Mouse (Mus musculus): ENCODE measurements at regions not wholly inside any gene's neighbourhood (a gene's known extent, or its start where the extent isn't known, plus 50 kb on each side); places are given as distances from the start of the nearest gene placed in this dataset.
A peak's percentile ranks its signal among the peaks of the same experiment; 100 is the strongest.

DNA sequence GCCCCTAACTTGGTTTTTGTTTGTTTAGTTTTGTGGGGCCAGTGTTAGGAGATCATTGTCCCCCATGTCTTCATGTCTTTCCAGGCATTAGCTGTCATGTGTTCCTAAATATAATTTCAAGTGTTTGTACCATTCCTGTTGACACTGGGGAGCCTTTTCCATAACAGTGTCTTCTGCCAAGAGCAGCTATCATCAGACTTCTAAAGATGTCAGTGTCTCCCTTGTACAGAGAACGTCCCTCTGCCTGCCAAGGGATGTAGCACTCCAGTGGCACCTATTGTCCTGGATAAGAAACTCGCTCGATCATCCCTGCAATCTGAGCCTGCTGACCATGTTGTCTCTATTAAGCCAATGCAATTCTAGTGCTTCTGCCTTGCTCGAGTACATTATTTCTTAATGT is 64.6 kb upstream of the Lhfpl2 start:
- H3K36me3 ChIP-seq (ENCODE audit: control insufficient read depth, insufficient read depth, low read length): no peaks in the 10 kb centered on the region
- peaks cover 26 to 33% of the 10 kb centered on the region in 2 experiments for H3K4me1 ChIP-seq (ENCODE audit: control insufficient read depth in 2 of 2, insufficient read depth in 2 of 2, low read length in 2 of 2)
- no peaks in the 10 kb centered on the region for H3K9me3 ChIP-seq (ENCODE audit: control insufficient read depth, low read length)
- WGBS: 33% methylated on average over 4 of the region's 4 CpGs
- H3K9ac ChIP-seq (ENCODE audit: low read length): no peak overlapping the region
- no peak overlapping the region for H3K4me2 ChIP-seq (ENCODE audit: low read length)
- no peak for ATAC-seq (ENCODE audit: insufficient number of reproducible peaks, insufficient read depth, low FRiP score, low read depth)
- no peaks in the 10 kb centered on the region for H3K27me3 ChIP-seq (ENCODE audit: control insufficient read depth, insufficient read depth, low read length)
- peak overlapping the region in 1 of 2 experiments; percentile 35; a peak in 2 of 4 replicates for H3K27ac ChIP-seq (replicated peaks in 1 of 2; ENCODE audit: control insufficient read depth in 1 of 2, insufficient read depth in 1 of 2, low read depth in 2 of 2, low read length in 2 of 2)
- H3K4me3 ChIP-seq (ENCODE audit: control insufficient read depth in 1 of 2, insufficient read depth in 1 of 2, low read depth in 1 of 2, low read length in 2 of 2): no peak overlapping the region

DNA sequence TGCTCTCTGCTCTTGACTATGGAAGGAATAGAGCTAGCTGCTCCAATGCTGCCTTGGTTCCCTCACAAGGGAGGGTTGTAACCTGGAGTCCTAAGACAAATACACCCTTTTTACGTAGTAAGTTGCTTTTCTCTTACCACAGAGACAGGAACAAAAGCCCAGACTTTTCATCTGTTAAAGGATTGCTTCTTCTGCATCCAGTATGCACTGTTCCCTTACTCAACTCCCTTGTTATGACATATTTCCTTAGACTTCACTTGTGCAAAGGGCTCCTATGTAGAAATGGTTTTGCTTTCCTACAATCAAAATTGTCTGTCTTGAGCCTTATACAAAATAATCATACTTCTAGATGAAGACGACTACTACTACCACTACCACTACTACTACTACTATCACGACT is 62.2 kb upstream of the Lhfpl2 start:
- Histone ChIP-seq H3K4me1 (ENCODE audit: control insufficient read depth in 2 of 2, insufficient read depth in 2 of 2, low read length in 2 of 2) (peaks cover 12 to 16% of the 10 kb centered on the region in 2 experiments), H3K9ac (ENCODE audit: low read length) (no peak overlapping the region), H3K27me3 (ENCODE audit: control insufficient read depth, insufficient read depth, low read length) (no peaks in the 10 kb centered on the region), H3K27ac (replicated peaks in 1 of 2; ENCODE audit: control insufficient read depth in 1 of 2, insufficient read depth in 1 of 2, low read depth in 2 of 2, low read length in 2 of 2) (no peak overlapping the region), H3K9me3 (ENCODE audit: control insufficient read depth, low read length) (no peaks in the 10 kb centered on the region), H3K4me2 (ENCODE audit: low read length) (no peak overlapping the region), H3K4me3 (ENCODE audit: control insufficient read depth in 1 of 2, insufficient read depth in 1 of 2, low read depth in 1 of 2, low read length in 2 of 2) (no peak overlapping the region), H3K36me3 (ENCODE audit: control insufficient read depth, insufficient read depth, low read length) (no peaks in the 10 kb centered on the region)
- no peak for ATAC-seq (ENCODE audit: insufficient number of reproducible peaks, insufficient read depth, low FRiP score, low read depth)
- 90% methylated on average over 3 of the region's 3 CpGs for WGBS

DNA sequence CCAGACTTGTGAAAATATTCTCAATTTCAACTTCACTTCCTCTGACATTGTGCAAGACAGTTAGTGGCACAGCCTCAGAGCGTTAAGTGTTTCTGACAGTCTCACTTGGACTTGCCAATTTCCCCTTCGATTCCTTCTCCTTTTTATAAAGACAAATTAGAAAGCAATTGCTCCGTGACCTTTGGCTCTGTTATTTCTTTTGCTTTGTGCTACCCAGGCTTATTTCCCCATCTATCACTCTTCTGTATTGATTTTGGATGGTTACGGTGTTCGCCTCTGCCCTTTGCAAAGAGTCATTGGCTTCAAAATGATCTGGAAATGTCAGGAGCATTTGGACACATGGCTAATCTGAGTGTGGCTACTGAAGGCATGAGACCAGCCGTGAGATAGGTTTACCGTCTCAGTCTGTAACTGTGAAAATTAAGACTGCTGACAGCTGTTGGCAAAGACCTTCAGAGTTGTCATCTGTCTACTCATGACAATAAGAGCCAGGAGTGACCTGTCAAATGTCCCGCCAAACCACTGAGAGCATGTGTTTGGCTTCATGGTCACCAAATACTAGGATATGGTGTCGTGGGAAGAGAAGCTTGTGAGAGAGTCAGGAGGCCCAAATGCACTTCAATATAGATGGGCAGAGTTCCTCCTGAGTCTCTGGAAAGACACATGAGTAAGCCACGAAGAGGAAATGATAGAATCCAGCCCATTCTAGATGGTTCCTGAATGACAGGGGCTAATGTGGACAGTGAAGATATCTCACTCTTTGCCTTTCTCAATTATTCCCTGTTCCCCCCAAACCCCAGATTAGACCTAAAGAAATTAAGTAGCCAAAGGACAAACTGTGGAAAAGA is 60.8 kb upstream of the Lhfpl2 start:
- Histone ChIP-seq H3K4me2 (ENCODE audit: low read length) (no peak overlapping the region), H3K27ac (replicated peaks in 1 of 2; ENCODE audit: control insufficient read depth in 1 of 2, insufficient read depth in 1 of 2, low read depth in 2 of 2, low read length in 2 of 2) (no peak overlapping the region), H3K4me3 (ENCODE audit: control insufficient read depth in 1 of 2, insufficient read depth in 1 of 2, low read depth in 1 of 2, low read length in 2 of 2) (no peak overlapping the region), H3K4me1 (ENCODE audit: control insufficient read depth in 2 of 2, insufficient read depth in 2 of 2, low read length in 2 of 2) (peaks cover 9 to 10% of the 10 kb centered on the region in 2 experiments), H3K36me3 (ENCODE audit: control insufficient read depth, insufficient read depth, low read length) (no peaks in the 10 kb centered on the region), H3K9ac (ENCODE audit: low read length) (no peak overlapping the region), H3K27me3 (ENCODE audit: control insufficient read depth, insufficient read depth, low read length) (no peaks in the 10 kb centered on the region), H3K9me3 (ENCODE audit: control insufficient read depth, low read length) (no peaks in the 10 kb centered on the region)
- ATAC-seq (ENCODE audit: insufficient number of reproducible peaks, insufficient read depth, low FRiP score, low read depth): no peak
- WGBS: 57% methylated on average over 10 of the region's 10 CpGs

DNA sequence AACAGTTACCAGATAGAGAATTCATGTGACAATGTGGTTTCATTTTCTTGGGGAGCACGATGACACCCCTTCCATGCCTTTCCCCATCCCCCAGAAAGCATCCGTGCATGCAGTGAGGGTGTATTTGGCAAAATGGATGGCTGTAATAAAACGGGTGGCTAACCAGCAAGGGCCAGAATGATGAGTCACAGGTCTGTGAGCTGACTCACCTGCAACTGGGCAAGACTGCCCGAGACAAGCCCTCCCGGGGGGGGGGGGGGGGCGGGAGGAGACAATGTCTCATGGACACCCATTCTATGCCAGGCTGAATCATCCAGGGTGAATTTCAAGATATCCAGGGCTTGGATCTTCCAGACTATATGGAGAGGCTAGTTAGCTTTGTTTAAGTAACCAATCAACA is 59.6 kb upstream of the Lhfpl2 start:
- H3K4me2 ChIP-seq (ENCODE audit: low read length): no peak overlapping the region
- no peak for ATAC-seq (ENCODE audit: insufficient number of reproducible peaks, insufficient read depth, low FRiP score, low read depth)
- no peak overlapping the region for H3K4me3 ChIP-seq (ENCODE audit: control insufficient read depth in 1 of 2, insufficient read depth in 1 of 2, low read depth in 1 of 2, low read length in 2 of 2)
- 69% methylated on average over 6 of the region's 6 CpGs for WGBS
- H3K9me3 ChIP-seq (ENCODE audit: control insufficient read depth, low read length): no peaks in the 10 kb centered on the region
- peaks cover 5 to 6% of the 10 kb centered on the region in 2 experiments for H3K4me1 ChIP-seq (ENCODE audit: control insufficient read depth in 2 of 2, insufficient read depth in 2 of 2, low read length in 2 of 2)
- no peak overlapping the region for H3K27ac ChIP-seq (replicated peaks in 1 of 2; ENCODE audit: control insufficient read depth in 1 of 2, insufficient read depth in 1 of 2, low read depth in 2 of 2, low read length in 2 of 2)
- no peaks in the 10 kb centered on the region for H3K36me3 ChIP-seq (ENCODE audit: control insufficient read depth, insufficient read depth, low read length)
- no peaks in the 10 kb centered on the region for H3K27me3 ChIP-seq (ENCODE audit: control insufficient read depth, insufficient read depth, low read length)
- no peak overlapping the region for H3K9ac ChIP-seq (ENCODE audit: low read length)

DNA sequence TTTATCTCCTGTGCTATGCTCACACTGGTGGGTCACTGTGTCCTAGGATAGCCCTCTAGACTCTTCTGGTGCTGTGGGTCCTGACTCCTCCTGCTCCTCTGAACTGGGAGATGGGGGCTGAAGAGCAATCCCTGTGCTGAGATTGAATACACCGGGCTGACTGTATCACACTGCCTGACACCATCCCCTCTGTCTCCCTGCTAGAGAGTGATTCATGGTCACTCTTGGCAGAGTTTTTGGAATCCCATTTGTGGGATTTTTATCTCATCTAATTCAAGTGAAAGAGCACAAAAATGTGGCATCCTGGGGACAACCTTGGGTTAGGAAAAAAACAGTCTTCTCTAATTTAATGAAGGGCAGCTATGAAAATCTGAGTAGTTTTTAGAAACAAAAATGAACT is 59.2 kb upstream of the Lhfpl2 start:
- Histone ChIP-seq H3K9ac (ENCODE audit: low read length) (no peak overlapping the region), H3K27me3 (ENCODE audit: control insufficient read depth, insufficient read depth, low read length) (no peaks in the 10 kb centered on the region), H3K4me1 (ENCODE audit: control insufficient read depth in 2 of 2, insufficient read depth in 2 of 2, low read length in 2 of 2) (peaks cover under 1 to 6% of the 10 kb centered on the region in 2 experiments), H3K9me3 (ENCODE audit: control insufficient read depth, low read length) (no peaks in the 10 kb centered on the region), H3K27ac (replicated peaks in 1 of 2; ENCODE audit: control insufficient read depth in 1 of 2, insufficient read depth in 1 of 2, low read depth in 2 of 2, low read length in 2 of 2) (no peak overlapping the region), H3K4me3 (ENCODE audit: control insufficient read depth in 1 of 2, insufficient read depth in 1 of 2, low read depth in 1 of 2, low read length in 2 of 2) (no peak overlapping the region), H3K4me2 (ENCODE audit: low read length) (no peak overlapping the region), H3K36me3 (ENCODE audit: control insufficient read depth, insufficient read depth, low read length) (no peaks in the 10 kb centered on the region)
- WGBS: 71% methylated on average over 1 of the region's 1 CpGs
- no peak for ATAC-seq (ENCODE audit: insufficient number of reproducible peaks, insufficient read depth, low FRiP score, low read depth)

DNA sequence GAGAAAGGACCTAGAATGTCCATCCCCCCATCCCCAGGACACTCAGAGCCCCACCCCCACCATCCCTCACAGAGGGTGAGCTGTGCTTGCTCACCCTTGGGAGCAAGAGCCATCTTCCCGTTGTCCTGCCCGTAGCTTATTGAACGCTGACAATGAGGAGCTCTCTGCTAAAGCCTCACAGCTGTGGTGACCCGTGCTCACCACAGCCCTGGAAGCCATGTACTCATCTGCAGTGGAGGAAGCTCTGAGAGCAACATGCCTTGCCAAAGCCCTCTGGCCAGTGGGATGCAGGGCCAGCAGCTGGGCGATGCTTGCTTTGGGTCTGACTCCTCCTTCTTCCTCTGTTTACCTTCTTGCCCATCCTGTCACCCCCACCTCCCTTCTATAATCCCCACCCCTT is 53.8 kb upstream of the Lhfpl2 start:
- ATAC-seq (ENCODE audit: insufficient number of reproducible peaks, insufficient read depth, low FRiP score, low read depth): no peak

DNA sequence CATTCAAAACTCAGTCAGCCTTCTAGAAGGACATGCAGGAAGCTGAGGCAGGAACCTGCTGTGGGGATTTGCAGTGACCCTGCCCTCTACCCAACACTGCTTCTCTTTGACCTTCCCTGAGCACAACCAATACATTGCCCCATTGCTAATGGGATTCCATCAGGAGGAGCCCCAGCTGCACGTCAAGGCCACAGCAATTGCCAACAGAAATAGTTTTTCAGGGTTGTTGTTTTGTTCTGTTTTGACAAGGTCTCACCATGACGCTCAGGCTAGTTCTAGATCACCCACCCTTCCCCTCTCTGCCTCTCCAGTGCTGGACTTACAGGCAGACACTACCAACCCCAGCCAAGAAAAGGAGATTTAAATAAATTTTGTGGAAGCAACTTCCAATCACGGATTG is 53.2 kb upstream of the Lhfpl2 start:
- no peak for ATAC-seq (ENCODE audit: insufficient number of reproducible peaks, insufficient read depth, low FRiP score, low read depth)
- Histone ChIP-seq H3K4me1 (ENCODE audit: control insufficient read depth in 2 of 2, insufficient read depth in 2 of 2, low read length in 2 of 2) (no peaks in the 10 kb centered on the region), H3K4me2 (ENCODE audit: low read length) (no peak overlapping the region), H3K27me3 (ENCODE audit: control insufficient read depth, insufficient read depth, low read length) (no peaks in the 10 kb centered on the region), H3K9me3 (ENCODE audit: control insufficient read depth, low read length) (no peaks in the 10 kb centered on the region), H3K9ac (ENCODE audit: low read length) (no peak overlapping the region), H3K27ac (replicated peaks in 1 of 2; ENCODE audit: control insufficient read depth in 1 of 2, insufficient read depth in 1 of 2, low read depth in 2 of 2, low read length in 2 of 2) (no peak overlapping the region), H3K36me3 (ENCODE audit: control insufficient read depth, insufficient read depth, low read length) (no peaks in the 10 kb centered on the region), H3K4me3 (ENCODE audit: control insufficient read depth in 1 of 2, insufficient read depth in 1 of 2, low read depth in 1 of 2, low read length in 2 of 2) (no peak overlapping the region)
- WGBS: 74% methylated on average over 3 of the region's 3 CpGs

More for the DNA sequence above, 53.8 kb upstream of the Lhfpl2 start:
- no peak overlapping the region for H3K4me3 ChIP-seq (ENCODE audit: control insufficient read depth in 1 of 2, insufficient read depth in 1 of 2, low read depth in 1 of 2, low read length in 2 of 2)
- no peak overlapping the region for H3K4me2 ChIP-seq (ENCODE audit: low read length)
- no peaks in the 10 kb centered on the region for H3K27me3 ChIP-seq (ENCODE audit: control insufficient read depth, insufficient read depth, low read length)
- H3K4me1 ChIP-seq (ENCODE audit: control insufficient read depth in 2 of 2, insufficient read depth in 2 of 2, low read length in 2 of 2): no peaks in the 10 kb centered on the region
- H3K9me3 ChIP-seq (ENCODE audit: control insufficient read depth, low read length): no peaks in the 10 kb centered on the region
- 69% methylated on average over 5 of the region's 5 CpGs for WGBS
- no peaks in the 10 kb centered on the region for H3K36me3 ChIP-seq (ENCODE audit: control insufficient read depth, insufficient read depth, low read length)
- no peak overlapping the region for H3K9ac ChIP-seq (ENCODE audit: low read length)
- no peak overlapping the region for H3K27ac ChIP-seq (replicated peaks in 1 of 2; ENCODE audit: control insufficient read depth in 1 of 2, insufficient read depth in 1 of 2, low read depth in 2 of 2, low read length in 2 of 2)

DNA sequence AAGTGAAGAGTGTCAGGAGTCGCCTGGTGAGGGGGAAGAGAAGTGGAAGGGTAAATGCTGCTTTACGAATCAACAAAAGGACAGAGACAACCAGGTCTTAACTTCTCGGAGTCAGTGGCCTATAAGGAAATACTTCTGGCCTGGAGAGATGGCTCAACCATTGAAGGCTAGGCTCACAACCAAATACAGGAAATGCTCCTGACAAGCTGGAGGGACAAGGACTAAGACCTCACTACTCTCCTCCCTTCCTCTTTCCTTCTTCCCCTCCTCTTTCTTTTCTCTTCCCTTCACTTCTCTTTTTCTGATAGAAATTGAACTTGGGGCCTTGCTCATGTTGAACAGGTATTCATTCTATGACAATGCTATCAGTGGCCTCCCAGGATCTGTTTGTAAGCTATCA is 51.7 kb upstream of the Lhfpl2 start:
- WGBS: 78% methylated on average over 3 of the region's 3 CpGs
- H3K27ac ChIP-seq (replicated peaks in 1 of 2; ENCODE audit: control insufficient read depth in 1 of 2, insufficient read depth in 1 of 2, low read depth in 2 of 2, low read length in 2 of 2): no peak overlapping the region
- no peaks in the 10 kb centered on the region for H3K9me3 ChIP-seq (ENCODE audit: control insufficient read depth, low read length)
- H3K4me3 ChIP-seq (ENCODE audit: control insufficient read depth in 1 of 2, insufficient read depth in 1 of 2, low read depth in 1 of 2, low read length in 2 of 2): no peak overlapping the region
- ATAC-seq (ENCODE audit: insufficient number of reproducible peaks, insufficient read depth, low FRiP score, low read depth): no peak
- H3K4me2 ChIP-seq (ENCODE audit: low read length): no peak overlapping the region
- no peak overlapping the region for H3K9ac ChIP-seq (ENCODE audit: low read length)
- no peaks in the 10 kb centered on the region for H3K4me1 ChIP-seq (ENCODE audit: control insufficient read depth in 2 of 2, insufficient read depth in 2 of 2, low read length in 2 of 2)
- H3K27me3 ChIP-seq (ENCODE audit: control insufficient read depth, insufficient read depth, low read length): no peaks in the 10 kb centered on the region
- H3K36me3 ChIP-seq (ENCODE audit: control insufficient read depth, insufficient read depth, low read length): no peaks in the 10 kb centered on the region

Measured in heart, embryonic 14.5 days (tissue).